Mouse (Mus musculus) erythroblast, embryonic 14.5 days (primary cell): Measurements from ENCODE around the gene Sec14l1. TPM values are rescaled to one million over a fixed set of nuclear protein-coding genes. Genes with fewer than 3 reads are reported as not detected.

Experiments used
- H3K27me3 ChIP-seq: 2 replicates; pipeline ENCODE4 v1.6.1; 2012; ENCODE audit warnings: inconsistent platforms; ENCODE audit not compliant: control insufficient read depth
- H3K36me3 ChIP-seq: 2 replicates; pipeline ENCODE4 v1.6.1; 2012; ENCODE audit warnings: mild to moderate bottlenecking, inconsistent platforms; ENCODE audit not compliant: control insufficient read depth
- H3K4me1 ChIP-seq: 2 replicates; pipeline ENCODE4 v1.6.1; 2012; ENCODE audit warnings: inconsistent platforms; ENCODE audit not compliant: control insufficient read depth
- H3K4me3 ChIP-seq: replicated peaks from 2 replicates; pipeline ENCODE3; 2012; ENCODE audit warnings: moderate library complexity, mild to moderate bottlenecking, inconsistent platforms
- H3K9me3 ChIP-seq: 2 replicates; pipeline ENCODE4 v1.6.1; 2012; ENCODE audit warnings: low read length, inconsistent platforms, mixed read lengths; ENCODE audit not compliant: control insufficient read depth
- GATA1 ChIP-seq: IDR thresholded peaks from 2 replicates; pipeline ENCODE4 v1.6.1; 2012; ENCODE audit warnings: low read length, inconsistent platforms, mixed read lengths
- TAL1 ChIP-seq: IDR thresholded peaks from 3 replicates; pipeline ENCODE4 v1.6.1; 2012; ENCODE audit warnings: low read length, inconsistent platforms, mixed read lengths
- polyA plus RNA-seq: library from polyadenylated mRNA; stranded (reverse); fragments of >175 nt; gene quantifications from 2 replicates; pipeline ENCODE4 v1.2.3, GENCODE M21; 2012

Gene Sec14l1
- polyA plus RNA-seq, 1 experiment: 11.2 TPM

DNA sequence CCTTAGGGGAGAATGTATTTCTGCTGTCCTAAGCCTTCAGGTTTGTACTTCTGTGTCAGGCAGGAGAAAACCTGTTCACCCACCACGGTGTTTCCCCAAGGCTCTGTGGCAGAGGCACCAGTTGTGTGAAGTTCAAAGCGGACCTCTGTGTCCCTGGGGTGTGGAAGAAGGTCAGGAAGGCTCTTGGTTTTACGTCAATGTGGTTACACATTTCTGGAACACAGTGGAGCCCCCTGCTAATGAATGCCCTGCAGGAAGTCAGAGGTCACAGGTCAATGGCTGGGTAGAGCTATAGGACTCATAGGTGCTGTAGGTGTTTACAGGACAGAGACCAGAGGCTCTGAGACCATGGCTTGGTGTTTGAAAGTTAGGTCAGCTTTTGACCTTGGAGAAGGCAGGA lies 9.7 kb upstream of the Sec14l1 start:
- H3K4me3 ChIP-seq: no peak overlapping the region
- no peaks in the 10 kb centered on the region for H3K36me3 ChIP-seq
- H3K9me3 ChIP-seq: no peaks in the 10 kb centered on the region
- H3K4me1 ChIP-seq: peaks cover 10% of the 10 kb centered on the region
- TF ChIP-seq GATA1 (no peak), TAL1 (no peak)
- peaks cover 5% of the 10 kb centered on the region; the same call in 1 of the 2 replicates for H3K27me3 ChIP-seq

DNA sequence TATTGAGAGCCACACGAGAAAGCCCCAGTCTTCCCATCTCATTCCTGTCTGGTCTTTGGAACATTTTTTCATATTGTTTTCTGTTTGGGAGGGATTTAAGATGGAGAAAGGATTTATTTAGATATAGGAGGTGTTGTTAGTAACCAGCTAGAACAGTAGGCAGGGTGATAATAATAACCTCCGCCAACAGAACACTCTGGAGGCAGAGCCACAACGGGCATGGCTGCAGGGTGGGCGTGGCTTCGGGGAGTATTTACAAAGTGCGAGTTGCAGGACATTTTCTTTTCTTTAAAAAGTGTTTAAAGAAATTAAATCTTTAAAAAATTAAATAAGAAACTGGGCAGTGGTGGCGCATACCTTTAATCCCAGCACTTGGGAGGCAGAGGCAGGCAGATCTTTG lies 9.1 kb upstream of the Sec14l1 start:
- Histone ChIP-seq H3K4me3 (no peak overlapping the region), H3K27me3 (peaks cover 5% of the 10 kb centered on the region; the same call in 1 of the 2 replicates), H3K4me1 (peaks cover 10% of the 10 kb centered on the region), H3K36me3 (no peaks in the 10 kb centered on the region), H3K9me3 (no peaks in the 10 kb centered on the region)
- TF ChIP-seq TAL1 (no peak), GATA1 (no peak)

DNA sequence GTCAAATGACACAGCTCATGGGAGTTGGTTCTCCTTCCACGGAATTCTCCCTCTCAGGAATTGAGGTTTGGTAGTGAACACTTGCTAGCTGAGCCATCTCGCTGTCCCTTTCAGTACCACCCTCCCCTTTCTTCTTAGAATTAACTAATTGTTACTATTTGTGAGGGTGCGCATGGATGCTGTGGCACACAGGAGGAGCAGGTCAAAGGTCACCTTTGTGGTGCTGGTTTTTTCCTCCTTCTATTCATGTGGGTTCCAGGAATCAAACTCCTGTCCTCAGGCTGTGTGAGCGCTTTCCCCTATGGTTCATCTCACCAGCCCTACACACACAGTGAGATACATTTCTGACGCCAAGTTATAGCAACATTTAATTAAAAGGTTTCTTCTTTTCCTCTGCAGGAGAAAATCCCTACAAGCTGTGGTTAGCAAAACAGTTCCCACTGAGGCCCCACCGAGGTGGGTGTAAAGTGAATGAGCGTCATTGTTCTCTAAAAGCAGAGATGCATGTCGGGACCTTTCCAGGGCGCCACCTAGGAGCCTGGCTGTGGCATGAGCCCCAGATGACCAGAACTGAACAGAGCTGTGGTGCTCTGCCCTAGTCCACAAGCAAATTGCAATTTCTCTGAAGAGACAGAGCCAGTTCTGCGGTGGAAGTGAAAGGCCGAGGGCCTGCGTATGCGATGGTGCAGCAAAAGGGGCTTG lies 8.2 kb upstream of the Sec14l1 start:
- no peaks in the 10 kb centered on the region for H3K36me3 ChIP-seq
- TF ChIP-seq TAL1: no peak
- no peak for TF ChIP-seq GATA1

DNA sequence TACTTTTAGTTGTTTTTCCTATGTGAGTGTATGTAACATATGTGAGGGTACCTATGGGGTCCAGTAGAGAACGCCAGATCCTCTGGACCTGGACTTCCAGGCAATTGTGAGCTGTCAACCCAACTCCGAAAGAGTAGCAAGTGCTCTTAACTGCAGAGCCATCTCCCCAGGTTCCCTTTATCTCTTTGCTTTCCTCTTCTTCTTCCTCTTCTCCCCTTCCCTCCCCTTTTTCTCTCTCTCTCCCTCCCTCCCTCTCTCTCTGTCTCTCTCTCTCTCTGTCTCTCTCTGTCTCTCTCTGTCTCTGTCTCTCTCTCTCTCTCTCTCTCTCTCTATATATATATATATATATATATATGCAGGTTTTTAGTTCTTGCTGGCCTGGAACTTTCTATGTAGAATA lies 7.1 kb upstream of the Sec14l1 start:
- Histone ChIP-seq H3K4me3 (no peak overlapping the region), H3K4me1 (peaks cover 25% of the 10 kb centered on the region), H3K27me3 (peaks cover 5% of the 10 kb centered on the region; the same call in 1 of the 2 replicates), H3K36me3 (no peaks in the 10 kb centered on the region), H3K9me3 (no peaks in the 10 kb centered on the region)
- TF ChIP-seq TAL1: no peak
- TF ChIP-seq GATA1: no peak

More for the DNA sequence above, 8.2 kb upstream of the Sec14l1 start:
- Histone ChIP-seq H3K4me1 (peaks cover 15% of the 10 kb centered on the region), H3K9me3 (no peaks in the 10 kb centered on the region), H3K27me3 (peaks cover 5% of the 10 kb centered on the region; the same call in 1 of the 2 replicates), H3K4me3 (no peak overlapping the region)

DNA sequence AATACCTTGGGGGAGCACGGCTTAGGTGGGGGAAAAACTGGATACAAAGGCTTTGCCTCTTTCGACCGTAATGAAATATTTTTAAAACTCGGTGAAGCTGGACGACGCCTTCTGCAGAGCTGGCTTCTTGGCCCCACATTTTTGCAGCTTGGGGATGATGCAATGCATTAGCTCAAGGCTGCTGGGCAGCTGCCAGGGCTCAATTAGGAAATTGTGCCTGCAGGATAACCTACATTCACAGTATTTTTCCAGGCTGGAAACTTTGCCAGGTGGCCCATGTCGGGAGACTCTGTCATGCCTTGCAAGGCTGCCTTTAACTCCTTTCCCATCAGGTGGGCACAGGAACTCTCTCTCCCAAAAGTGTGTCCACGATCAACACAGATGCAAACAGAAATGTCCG lies 6.4 kb upstream of the Sec14l1 start:
- Histone ChIP-seq H3K4me1 (peaks cover 33% of the 10 kb centered on the region), H3K36me3 (peaks cover 4% of the 10 kb centered on the region), H3K27me3 (peaks cover 5% of the 10 kb centered on the region; the same call in 1 of the 2 replicates), H3K4me3 (no peak overlapping the region), H3K9me3 (peaks cover 4% of the 10 kb centered on the region)
- TF ChIP-seq GATA1 (no peak), TAL1 (no peak)

DNA sequence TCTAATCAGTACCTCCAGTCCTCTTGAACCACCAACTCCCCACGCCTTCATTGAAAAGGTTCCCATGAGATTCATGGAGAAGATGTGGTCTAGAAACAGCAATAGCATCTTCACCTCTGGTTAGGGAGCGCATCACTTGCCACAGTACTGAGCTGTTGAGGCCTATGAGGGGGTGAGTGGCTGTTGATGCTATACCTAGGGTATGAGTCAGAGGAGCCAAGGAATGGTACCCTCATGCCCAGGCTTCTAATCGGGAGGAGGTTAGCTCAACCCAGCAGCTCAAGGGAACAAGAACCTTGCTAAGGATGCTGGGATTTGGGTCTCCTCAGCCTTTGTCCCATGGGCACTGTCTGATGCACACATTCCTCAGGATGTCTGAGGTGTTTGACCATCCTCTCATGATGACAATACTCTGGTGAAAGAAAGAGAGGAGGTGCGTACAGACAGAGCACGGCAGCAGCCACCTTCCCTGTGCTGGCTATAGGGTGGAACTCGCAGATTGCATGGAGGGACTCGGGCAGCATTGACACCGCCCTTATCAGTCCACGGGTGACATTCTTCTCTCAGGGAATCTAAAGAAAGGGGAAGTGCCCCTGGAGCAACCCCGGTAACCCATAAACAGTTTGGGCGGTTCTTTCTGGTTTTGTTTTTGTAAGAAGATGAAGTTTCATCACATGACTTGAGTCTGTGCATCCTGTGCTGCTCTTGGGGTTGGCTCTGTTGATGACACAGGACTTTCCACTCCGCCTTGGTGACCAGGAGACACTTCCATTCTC lies 5.6 kb upstream of the Sec14l1 start:
- peaks cover 4% of the 10 kb centered on the region for H3K9me3 ChIP-seq
- peaks cover 4% of the 10 kb centered on the region for H3K36me3 ChIP-seq
- peaks cover 41% of the 10 kb centered on the region for H3K4me1 ChIP-seq
- no peak for TF ChIP-seq TAL1
- TF ChIP-seq GATA1: no peak
- H3K27me3 ChIP-seq: peaks cover 5% of the 10 kb centered on the region; the same call in 1 of the 2 replicates
- no peak overlapping the region for H3K4me3 ChIP-seq

DNA sequence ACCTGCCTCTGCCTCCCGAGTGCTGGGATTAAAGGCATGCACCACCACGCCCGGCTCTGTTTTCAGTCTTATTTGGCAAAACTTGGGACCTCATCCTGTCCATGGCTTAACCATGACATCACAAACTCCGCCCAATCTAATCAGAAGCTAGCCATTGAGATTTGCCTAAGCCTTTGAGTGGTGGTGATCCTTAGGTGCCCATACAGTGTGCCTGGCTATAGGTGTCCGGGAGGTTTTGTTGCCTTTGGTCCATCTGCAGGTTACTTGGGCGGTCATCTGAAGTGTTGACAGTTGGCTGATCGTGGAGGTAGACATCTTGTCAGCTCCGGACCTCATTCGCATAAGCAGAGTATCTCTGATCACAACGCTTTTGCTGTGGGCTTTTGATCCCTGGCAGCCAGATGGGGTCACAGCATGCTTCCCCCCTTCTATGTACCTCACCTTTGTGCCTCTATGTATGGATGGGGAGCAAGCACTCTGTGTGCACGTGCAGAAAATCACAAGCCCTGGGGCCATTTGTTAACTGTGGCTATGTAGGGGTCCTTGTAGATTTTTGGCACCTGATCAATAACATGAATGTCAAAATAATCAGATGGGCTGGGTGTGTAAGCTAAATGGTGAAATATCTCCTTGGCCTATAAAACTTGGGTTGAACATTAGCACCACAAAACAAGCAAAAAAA lies 2.9 kb upstream of the Sec14l1 start:
- no peak for TF ChIP-seq GATA1
- Histone ChIP-seq H3K4me3 (no peak overlapping the region), H3K36me3 (peaks cover 13% of the 10 kb centered on the region), H3K9me3 (peaks cover 4% of the 10 kb centered on the region), H3K4me1 (peaks cover 61% of the 10 kb centered on the region), H3K27me3 (peaks cover 5% of the 10 kb centered on the region; the same call in 1 of the 2 replicates)

DNA sequence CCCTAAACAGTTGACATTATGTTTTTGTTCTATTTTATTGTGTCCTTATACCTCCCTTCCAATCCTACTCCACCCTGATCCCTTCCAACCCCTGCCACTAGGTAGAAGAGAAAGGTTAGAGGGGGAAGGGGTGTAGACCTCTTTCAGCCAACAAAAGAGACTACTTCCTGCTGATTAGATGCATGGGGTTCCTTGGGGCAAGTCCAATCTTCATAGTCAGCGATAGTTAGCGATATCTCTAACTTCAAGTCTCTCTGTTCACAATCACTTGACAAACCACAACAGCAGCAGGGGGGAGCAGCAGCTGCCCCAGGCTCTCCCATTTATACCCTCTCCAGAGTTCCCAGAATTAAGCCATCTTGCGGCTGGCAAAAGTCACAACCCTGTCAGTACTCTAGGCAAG lies 2.3 kb upstream of the Sec14l1 start:
- H3K4me3 ChIP-seq: no peak overlapping the region
- H3K9me3 ChIP-seq: peaks cover 4% of the 10 kb centered on the region
- H3K27me3 ChIP-seq: peaks cover 5% of the 10 kb centered on the region; the same call in 1 of the 2 replicates
- H3K4me1 ChIP-seq: peaks cover 66% of the 10 kb centered on the region
- peaks cover 18% of the 10 kb centered on the region for H3K36me3 ChIP-seq
- no peak for TF ChIP-seq TAL1

DNA sequence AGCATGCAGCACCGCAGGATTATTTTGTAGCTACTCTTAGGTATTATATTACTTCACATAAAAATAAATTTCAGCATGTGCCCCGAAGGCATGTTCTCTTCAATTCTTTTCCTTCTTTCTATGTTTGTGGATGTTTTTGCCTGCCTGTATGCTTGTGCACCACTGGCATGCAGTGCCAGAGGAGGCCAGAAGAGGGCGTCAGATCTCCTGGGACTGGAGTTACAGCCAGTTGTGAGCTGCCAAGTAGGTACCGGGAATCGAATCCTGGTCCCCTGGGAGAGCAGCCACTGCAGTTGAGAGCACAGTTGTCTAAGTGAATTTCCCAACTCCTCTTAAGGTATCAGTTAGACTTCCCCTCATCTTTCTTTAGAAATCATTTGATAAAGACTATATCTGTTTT lies 1.6 kb upstream of the Sec14l1 start:
- peak overlapping the region; percentile 95 for H3K4me3 ChIP-seq
- TF ChIP-seq GATA1: no peak
- no peak for TF ChIP-seq TAL1
- peaks cover 3% of the 10 kb centered on the region; the same call in 1 of the 2 replicates for H3K27me3 ChIP-seq
- peaks cover 72% of the 10 kb centered on the region for H3K4me1 ChIP-seq
- H3K9me3 ChIP-seq: peaks cover 4% of the 10 kb centered on the region
- H3K36me3 ChIP-seq: peaks cover 25% of the 10 kb centered on the region
